Mouse (Mus musculus) lung, postnatal 36 days (tissue): ENCODE measurements at regions not wholly inside any gene's neighbourhood (a gene's known extent, or its start where the extent isn't known, plus 50 kb on each side); places are given as distances from the start of the nearest gene placed in this dataset.

ENCODE experiments used
- DNase-seq: peaks from one replicate; pipeline ENCODE4 v3.0.0; 2022; ENCODE audit warnings: mixed read lengths

- no peak for DNase-seq
Measured at GRCm38 (mm10) chr7:133521936-133522335, 80.0 kb downstream of the Tex36 start.

GRCm38 (mm10) chr7:133518926-133519325 is 83.0 kb downstream of the Tex36 start:
- DNase-seq = no peak

GRCm38 (mm10) chr7:133517576-133517975 is 84.4 kb downstream of the Tex36 start:
- DNase-seq = no peak

GRCm38 (mm10) chr7:133510926-133511325 is 91.0 kb downstream of the Tex36 start:
- no peak for DNase-seq

GRCm38 (mm10) chr7:133509486-133509885 is 92.5 kb downstream of the Tex36 start:
- DNase-seq = no peak

- DNase-seq = no peak
Measured at GRCm38 (mm10) chr7:133508370-133509012, 93.5 kb downstream of the Tex36 start.

GRCm38 (mm10) chr7:133505628-133506027 is 96.3 kb downstream of the Tex36 start:
- DNase-seq = peak; percentile 12

GRCm38 (mm10) chr7:133503946-133504345 is 98.0 kb downstream of the Tex36 start:
- DNase-seq = no peak

- no peak for DNase-seq
Measured at GRCm38 (mm10) chr7:133502731-133503130, 99.2 kb downstream of the Tex36 start.

GRCm38 (mm10) chr7:133497551-133497950 is 104.4 kb downstream of the Tex36 start:
- no peak for DNase-seq

- DNase-seq = no peak
Measured at GRCm38 (mm10) chr7:133494982-133495550, 106.9 kb downstream of the Tex36 start.

- DNase-seq = no peak
Measured at GRCm38 (mm10) chr7:133494256-133494981, 107.5 kb downstream of the Tex36 start.

- no peak for DNase-seq
Measured at GRCm38 (mm10) chr7:133492626-133493025, 109.3 kb downstream of the Tex36 start.

- DNase-seq = peak; percentile 54
Measured at GRCm38 (mm10) chr7:133487887-133488630, 113.9 kb downstream of the Tex36 start.

GRCm38 (mm10) chr7:133484430-133484841 is 117.5 kb downstream of the Tex36 start:
- no peak for DNase-seq

- DNase-seq = no peak
Measured at GRCm38 (mm10) chr7:133481529-133481928, 120.4 kb downstream of the Tex36 start.

GRCm38 (mm10) chr7:133479679-133480078 is 122.3 kb downstream of the Tex36 start:
- DNase-seq = no peak

- DNase-seq = no peak
Measured at GRCm38 (mm10) chr7:133477933-133478332, 124.0 kb downstream of the Tex36 start.

- no peak for DNase-seq
Measured at GRCm38 (mm10) chr7:133477221-133477620, 124.7 kb downstream of the Tex36 start.

GRCm38 (mm10) chr7:133471706-133472105 is 130.3 kb downstream of the Tex36 start:
- DNase-seq = no peak

GRCm38 (mm10) chr7:133470620-133470958 is 131.4 kb downstream of the Tex36 start:
- DNase-seq = peak; percentile 17

GRCm38 (mm10) chr7:133469952-133470619 is 131.9 kb downstream of the Tex36 start:
- DNase-seq = no peak

- no peak for DNase-seq
Measured at GRCm38 (mm10) chr7:133469106-133469505, 132.9 kb downstream of the Tex36 start.
